Mouse (Mus musculus): ENCODE measurements around the gene Svs6. TPM values are rescaled to one million over a fixed set of nuclear protein-coding genes. Genes with fewer than 3 reads are reported as not detected.
"Not testable (repeated sequence)": the region's sequence is repeated elsewhere in the genome, so short reads cannot be mapped to it uniquely, and the experiment has no call there.

Svs6 gene
- not detected in 2 replicates for polyA plus RNA-seq (2015; fragmentation: Nextera tagmentation; extraction: Ambion mirVana)

DNA sequence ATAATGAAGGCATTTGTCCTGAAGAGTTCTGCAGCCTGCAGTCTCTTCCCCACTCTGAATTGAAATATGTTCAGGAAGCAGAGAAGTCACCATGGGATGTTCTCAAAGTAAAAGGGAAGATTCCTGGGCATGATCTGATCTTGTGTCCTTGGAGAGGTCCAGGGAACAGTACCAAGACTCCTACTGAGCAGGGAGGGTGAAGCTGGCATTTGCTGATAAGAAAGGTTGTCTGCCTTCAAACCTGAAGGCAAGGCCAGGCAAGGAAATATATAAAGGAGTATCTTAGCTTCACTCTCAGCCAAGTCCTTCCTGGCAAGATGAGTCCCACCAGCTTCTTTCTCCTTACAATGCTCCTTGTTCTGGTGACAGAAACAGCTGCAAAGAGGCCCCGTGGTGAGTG lies at the start of gene Svs6:
Svs6 (plus strand) TSS at position 301 of the 400 bp plus-strand sequence.
- 88% methylated on average over 1 of the region's 1 CpGs for WGBS
- H3K9me3 ChIP-seq; H3K4me1 ChIP-seq (replicated peaks); H3K36me3 ChIP-seq; H3K27me3 ChIP-seq; H3K4me2 ChIP-seq; H3K9ac ChIP-seq; H3K4me3 ChIP-seq; ATAC-seq (ENCODE audit: low read depth); H3K27ac ChIP-seq (replicated peaks): not testable (repeated sequence)

DNA sequence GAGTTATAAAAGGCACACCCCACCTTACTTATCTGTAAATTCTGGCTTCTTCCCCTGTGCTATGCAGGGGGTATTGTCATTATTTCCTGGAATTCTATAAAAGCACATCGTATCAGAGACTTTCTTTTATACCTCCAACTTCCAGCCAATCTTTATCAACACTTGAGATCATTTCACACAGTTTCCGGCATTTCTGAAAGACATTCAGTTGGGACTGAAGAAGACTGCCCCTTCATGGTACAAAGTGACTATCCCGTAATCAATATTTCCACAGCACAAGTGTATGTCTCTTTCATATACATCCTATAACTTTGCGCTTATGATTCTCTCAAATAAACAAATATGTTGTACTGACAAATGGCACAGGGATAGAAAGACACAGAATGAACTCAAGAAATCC lies 38.2 kb upstream of the Svs6 start, which contains the start of gene Svs4:
Svs4 (minus strand) TSS at position 101 of the 400 bp plus-strand sequence.
- ATAC-seq (ENCODE audit: low read depth): no peak
- Histone ChIP-seq H3K27ac (replicated peaks) (no peak within 1 kb of the TSS), H3K36me3 (no peaks in the 10 kb centered on the region), H3K4me2 (no peak within 1 kb of the TSS), H3K27me3 (no peaks in the 10 kb centered on the region), H3K9me3 (no peaks in the 10 kb centered on the region), H3K4me1 (replicated peaks) (no peaks in the 10 kb centered on the region), H3K9ac (no peak within 1 kb of the TSS), H3K4me3 (no peak within 1 kb of the TSS)
- 93% methylated on average over 4 of the region's 4 CpGs for WGBS

GRCm38 (mm10) chr2:164288968-164289367 lies 27.6 kb upstream of the Svs6 start, which contains the start of gene Svs3a:
Gene Svs3a (plus strand): TSS chr2:164289268.
- H3K4me2 ChIP-seq; H3K36me3 ChIP-seq; H3K9ac ChIP-seq; H3K9me3 ChIP-seq; H3K4me1 ChIP-seq (replicated peaks); H3K27me3 ChIP-seq; ATAC-seq (ENCODE audit: low read depth); H3K27ac ChIP-seq (replicated peaks); H3K4me3 ChIP-seq: not testable (repeated sequence)
- 36% methylated on average over 1 of the region's 1 CpGs for WGBS

DNA sequence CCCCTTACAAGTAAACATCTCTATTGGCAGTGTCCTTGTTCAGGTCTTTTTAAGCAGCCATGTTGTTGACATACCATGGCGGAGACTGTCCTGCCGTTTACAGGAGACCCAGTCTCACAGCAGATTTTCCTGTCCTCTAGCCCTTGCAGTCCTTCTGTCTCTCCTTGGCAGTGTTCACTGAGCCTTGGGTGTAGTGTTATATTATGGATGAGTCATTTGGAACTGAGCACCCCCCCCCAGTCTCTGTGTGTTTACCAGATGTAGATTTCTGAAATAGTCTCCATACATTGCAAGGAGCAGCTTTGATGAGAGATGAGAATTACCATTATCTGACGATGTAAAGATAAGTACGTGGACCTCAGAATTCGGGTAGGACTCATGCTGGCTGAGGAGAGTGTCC lies 4.0 kb upstream of the Svs6 start:
- no peak overlapping the region for H3K4me3 ChIP-seq
- H3K27me3 ChIP-seq: no peaks in the 10 kb centered on the region
- 85% methylated on average over 5 of the region's 5 CpGs for WGBS
- no peaks in the 10 kb centered on the region for H3K4me1 ChIP-seq (replicated peaks)
- H3K9ac ChIP-seq: no peak overlapping the region
- no peak overlapping the region for H3K4me2 ChIP-seq
- no peak for ATAC-seq (ENCODE audit: low read depth)
- no peaks in the 10 kb centered on the region for H3K9me3 ChIP-seq
- H3K36me3 ChIP-seq: no peaks in the 10 kb centered on the region
- H3K27ac ChIP-seq (replicated peaks): no peak overlapping the region

- H3K4me2 ChIP-seq; H3K9me3 ChIP-seq; H3K4me3 ChIP-seq; H3K36me3 ChIP-seq; ATAC-seq (ENCODE audit: low read depth); H3K27ac ChIP-seq (replicated peaks); H3K9ac ChIP-seq; H3K4me1 ChIP-seq (replicated peaks); H3K27me3 ChIP-seq: not testable (repeated sequence)
Observed at GRCm38 (mm10) chr2:164315460-164315859, 1.1 kb upstream of the Svs6 start.

DNA sequence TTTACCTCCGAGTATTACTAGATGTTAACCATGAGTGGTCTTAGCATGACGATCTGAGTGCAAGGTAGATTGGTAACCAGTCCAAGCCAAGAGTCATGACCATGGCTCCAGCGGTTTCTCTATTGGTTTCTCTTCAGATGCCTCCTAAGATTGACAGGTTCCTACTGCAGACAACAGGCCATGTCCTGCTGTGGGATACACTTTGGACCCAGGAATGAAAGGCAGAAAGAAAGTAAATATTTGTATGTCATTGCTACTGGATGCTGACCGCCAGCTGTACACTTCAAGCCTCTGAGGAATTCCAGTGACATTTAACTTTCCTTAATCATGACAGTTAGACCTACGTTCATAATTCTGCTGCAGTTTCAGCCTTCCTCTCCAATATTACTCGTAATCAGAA lies 4.4 kb downstream of the Svs6 start:
- Histone ChIP-seq H3K9ac (no peak overlapping the region), H3K4me3 (no peak overlapping the region), H3K27me3 (no peaks in the 10 kb centered on the region), H3K36me3 (no peaks in the 10 kb centered on the region), H3K4me2 (no peak overlapping the region), H3K9me3 (no peaks in the 10 kb centered on the region), H3K4me1 (replicated peaks) (no peaks in the 10 kb centered on the region), H3K27ac (replicated peaks) (no peak overlapping the region)
- 89% methylated on average over 6 of the region's 6 CpGs for WGBS
- ATAC-seq (ENCODE audit: low read depth): no peak

DNA sequence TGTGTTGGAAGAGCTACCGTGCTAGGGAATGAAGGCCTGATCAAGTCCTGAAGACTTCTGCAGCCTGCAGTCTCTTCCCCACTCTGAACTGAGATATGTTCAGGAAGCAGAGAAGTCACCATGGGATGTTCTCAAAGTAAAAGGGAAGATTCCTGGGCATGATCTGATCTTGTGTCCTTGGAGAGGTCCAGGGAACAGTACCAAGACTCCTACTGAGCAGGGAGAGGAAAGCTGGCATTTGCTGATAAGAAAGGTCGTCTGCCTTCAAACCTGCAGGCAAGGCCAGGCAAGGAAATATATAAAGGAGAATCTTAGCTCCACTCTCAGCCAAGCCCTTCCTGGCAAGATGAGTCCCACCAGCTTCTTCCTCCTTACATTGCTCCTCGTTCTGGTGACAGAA lies 15.9 kb downstream of the Svs6 start, which contains the start of gene Svs5:
Svs5 (plus strand) TSS at position 301 of the 400 bp plus-strand sequence.
- H3K9me3 ChIP-seq; ATAC-seq (ENCODE audit: low read depth); H3K27ac ChIP-seq (replicated peaks); H3K36me3 ChIP-seq; H3K9ac ChIP-seq; H3K4me2 ChIP-seq; H3K4me3 ChIP-seq; H3K4me1 ChIP-seq (replicated peaks); H3K27me3 ChIP-seq: not testable (repeated sequence)
- WGBS: 77% methylated on average over 3 of the region's 3 CpGs

DNA sequence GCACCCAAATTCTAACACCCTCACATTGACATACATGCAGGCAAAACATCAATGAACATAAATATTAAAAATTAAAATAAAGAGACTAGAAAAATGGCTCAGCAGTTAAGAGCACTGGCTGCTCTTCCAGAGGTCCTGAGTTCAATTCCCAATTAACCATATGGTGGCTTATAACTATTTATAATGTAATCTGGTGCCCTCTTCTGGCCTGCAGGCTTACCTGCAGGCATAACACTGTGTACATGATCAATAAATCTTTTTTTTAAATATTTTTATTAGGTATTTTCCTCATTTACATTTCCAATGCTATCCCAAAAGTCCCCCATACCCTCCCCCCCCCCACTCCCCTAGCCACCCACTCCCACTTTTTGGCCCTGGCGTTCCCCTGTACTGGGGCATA lies 27.2 kb downstream of the Svs6 start:
- 71% methylated on average over 1 of the region's 1 CpGs for WGBS
- H3K9ac ChIP-seq; ATAC-seq (ENCODE audit: low read depth): not testable (repeated sequence)

DNA sequence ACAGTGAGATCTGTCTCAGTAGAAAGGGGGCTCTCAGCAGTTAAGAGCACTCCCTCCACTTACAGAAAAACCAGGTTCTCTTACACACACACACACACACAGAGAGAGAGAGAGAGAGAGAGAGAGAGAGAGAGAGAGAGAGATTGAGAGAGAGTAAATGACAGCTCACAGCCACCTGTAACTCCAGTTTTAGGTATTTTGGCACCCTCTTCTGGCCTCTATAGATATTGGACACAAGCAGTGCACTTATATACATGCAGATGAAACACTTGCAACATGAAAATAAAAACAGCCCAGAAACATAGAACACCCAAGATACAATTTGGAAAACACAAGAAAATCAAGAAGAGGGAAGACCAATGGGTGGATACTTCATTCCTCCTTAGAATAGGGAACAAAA lies 31.1 kb downstream of the Svs6 start:
- not testable (repeated sequence) for H3K4me2 ChIP-seq; H3K4me3 ChIP-seq; ATAC-seq (ENCODE audit: low read depth); H3K9ac ChIP-seq; H3K4me1 ChIP-seq (replicated peaks); H3K27me3 ChIP-seq; H3K27ac ChIP-seq (replicated peaks); H3K9me3 ChIP-seq; H3K36me3 ChIP-seq

More for the DNA sequence above, 27.2 kb downstream of the Svs6 start:
- H3K4me1 ChIP-seq (replicated peaks); H3K4me3 ChIP-seq; H3K27me3 ChIP-seq; H3K4me2 ChIP-seq; H3K36me3 ChIP-seq; H3K27ac ChIP-seq (replicated peaks); H3K9me3 ChIP-seq: not testable (repeated sequence)

DNA sequence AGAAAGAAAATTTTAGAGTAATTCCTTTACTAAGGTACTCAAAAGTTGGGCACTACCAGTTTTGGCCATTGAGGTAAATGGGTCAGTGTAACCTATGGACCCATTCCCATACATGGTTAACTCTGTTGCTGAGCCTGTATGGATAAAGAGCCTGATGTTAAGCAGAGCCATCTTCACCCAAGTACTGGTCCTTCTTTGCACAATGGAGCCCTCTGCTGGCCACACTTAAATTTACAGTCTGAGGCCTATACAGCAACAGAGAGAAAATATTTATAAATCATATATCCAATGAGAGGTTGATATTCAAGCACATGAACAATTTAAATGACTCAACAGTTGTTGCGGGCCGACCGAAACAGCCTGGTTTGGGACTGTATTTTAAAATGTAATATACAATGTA lies 32.4 kb downstream of the Svs6 start:
- H3K4me3 ChIP-seq: no peak overlapping the region
- no peaks in the 10 kb centered on the region for H3K4me1 ChIP-seq (replicated peaks)
- no peak overlapping the region for H3K9ac ChIP-seq
- no peak overlapping the region for H3K27ac ChIP-seq (replicated peaks)
- no peak overlapping the region for H3K4me2 ChIP-seq
- no peaks in the 10 kb centered on the region for H3K27me3 ChIP-seq
- no peaks in the 10 kb centered on the region for H3K9me3 ChIP-seq
- ATAC-seq (ENCODE audit: low read depth): no peak
- 93% methylated on average over 3 of the region's 3 CpGs for WGBS
- no peaks in the 10 kb centered on the region for H3K36me3 ChIP-seq

DNA sequence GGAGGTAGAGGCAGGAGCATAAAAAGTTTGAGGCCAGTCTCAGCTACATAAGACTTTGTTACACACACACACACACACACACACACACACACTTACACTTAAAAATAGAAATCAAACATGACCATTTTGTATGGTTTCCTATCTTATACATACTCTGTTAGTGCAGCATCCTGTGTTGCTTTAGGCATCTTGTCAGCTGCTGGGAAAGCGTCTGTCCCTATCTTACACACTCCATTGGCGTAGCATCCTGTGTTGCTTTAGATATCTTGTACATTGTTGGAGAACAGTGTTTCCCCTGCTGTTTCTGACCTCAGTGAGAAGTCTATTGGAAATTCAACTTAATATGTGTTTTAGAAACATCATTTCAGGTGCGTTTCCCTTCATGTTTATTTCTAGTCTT lies 36.1 kb downstream of the Svs6 start:
- ATAC-seq (ENCODE audit: low read depth): no peak
- no peak overlapping the region for H3K27ac ChIP-seq (replicated peaks)
- no peak overlapping the region for H3K4me2 ChIP-seq
- H3K9me3 ChIP-seq: no peaks in the 10 kb centered on the region
- no peaks in the 10 kb centered on the region for H3K36me3 ChIP-seq
- no peaks in the 10 kb centered on the region for H3K4me1 ChIP-seq (replicated peaks)
- 90% methylated on average over 3 of the region's 3 CpGs for WGBS
- H3K9ac ChIP-seq: no peak overlapping the region
- H3K4me3 ChIP-seq: no peak overlapping the region
- no peaks in the 10 kb centered on the region for H3K27me3 ChIP-seq

GRCm38 (mm10) chr2:164353356-164353755 lies 36.8 kb downstream of the Svs6 start:
- Histone ChIP-seq H3K4me1 (replicated peaks) (no peaks in the 10 kb centered on the region), H3K4me2 (no peak overlapping the region), H3K27me3 (no peaks in the 10 kb centered on the region), H3K36me3 (no peaks in the 10 kb centered on the region), H3K9me3 (no peaks in the 10 kb centered on the region), H3K27ac (replicated peaks) (no peak overlapping the region), H3K4me3 (no peak overlapping the region), H3K9ac (no peak overlapping the region)
- 93% methylated on average over 11 of the region's 11 CpGs for WGBS
- ATAC-seq (ENCODE audit: low read depth): no peak

GRCm38 (mm10) chr2:164356177-164356967 lies 39.8 kb downstream of the Svs6 start:
- H3K4me1 ChIP-seq (replicated peaks): no peaks in the 10 kb centered on the region
- no peaks in the 10 kb centered on the region for H3K27me3 ChIP-seq
- H3K36me3 ChIP-seq: no peaks in the 10 kb centered on the region
- H3K9ac ChIP-seq: no peak overlapping the region
- no peak overlapping the region for H3K4me2 ChIP-seq
- no peaks in the 10 kb centered on the region for H3K9me3 ChIP-seq
- 78% methylated on average over 11 of the region's 11 CpGs for WGBS
- ATAC-seq (ENCODE audit: low read depth): no peak
- H3K27ac ChIP-seq (replicated peaks): no peak overlapping the region
- H3K4me3 ChIP-seq: no peak overlapping the region
